In the genomic region with DNA sequence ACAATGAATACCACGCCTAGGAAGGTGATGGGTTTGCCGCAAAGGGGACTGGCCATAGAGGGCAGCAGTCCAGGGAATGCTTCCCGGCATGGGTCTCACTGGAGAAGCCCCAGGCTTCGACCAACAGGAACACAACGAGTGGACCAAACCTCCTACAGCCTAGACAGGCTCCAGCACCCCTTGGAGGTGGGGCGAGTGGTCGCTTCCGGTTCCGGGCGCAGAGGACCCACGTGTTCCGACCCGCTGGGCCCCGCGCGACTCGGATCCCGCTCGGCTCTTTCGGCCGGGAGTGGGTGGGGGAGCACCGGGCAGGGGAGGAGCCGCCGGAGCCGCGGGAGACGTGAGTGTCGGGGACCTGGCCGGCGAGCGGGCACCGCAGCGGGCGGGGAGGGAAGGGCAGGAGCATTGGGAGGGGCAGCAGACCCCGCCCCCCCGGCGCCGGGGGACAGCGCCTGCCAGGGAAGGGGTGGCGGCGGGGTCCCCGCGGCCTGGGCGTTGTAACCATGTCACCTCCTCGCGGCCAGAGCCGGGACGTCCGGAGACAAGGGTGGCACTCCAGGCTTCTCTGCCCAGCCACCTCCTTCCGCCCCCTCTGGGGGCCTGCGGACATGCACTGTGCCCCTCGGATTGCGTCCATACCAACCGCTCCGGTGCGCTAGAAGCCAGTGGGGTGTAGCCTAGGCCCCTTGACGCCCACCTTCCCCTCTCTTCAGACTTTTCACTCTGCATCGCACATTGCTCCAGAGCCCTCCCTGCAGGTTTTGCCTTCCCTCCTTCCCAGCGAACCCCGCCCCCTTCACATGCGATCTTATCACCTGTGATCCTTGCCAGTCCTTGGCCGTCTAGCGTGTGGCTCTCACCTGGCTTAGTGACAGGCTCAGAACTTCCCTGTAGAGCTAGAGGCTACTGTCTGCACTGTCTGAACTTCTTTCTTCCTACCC, we compare ENCODE assay signal across 8 mouse cellular contexts. TPM values are rescaled to one million over a fixed set of nuclear protein-coding genes. Genes with fewer than 3 reads are reported as not detected.
A peak's percentile ranks its signal among the peaks of the same experiment; 100 is the strongest.
DNase-seq lines count a peak whose midpoint lies in the region; ATAC-seq and TF ChIP-seq lines count a peak whose summit lies in the region.

Gene Zfp202 (plus strand): TSS at position 219 of the 941 bp plus-strand sequence.

- H3K9me3 ChIP-seq in embryonic facial prominence, embryonic 15.5 days (replicated peaks) = no peaks in the 10 kb centered on the region
- no peaks in the 10 kb centered on the region for H3K9me3 ChIP-seq in heart, embryonic 10.5 days
- H3K9me3 ChIP-seq in kidney, embryonic 14.5 days (ENCODE audit: control insufficient read depth, low read length) = no peaks in the 10 kb centered on the region
- H3K9me3 ChIP-seq in limb, embryonic 15.5 days = no peaks in the 10 kb centered on the region
- no peaks in the 10 kb centered on the region for H3K9me3 ChIP-seq in midbrain, postnatal 0 days (ENCODE audit: low read length)

- TF ChIP-seq POLR2A in bone marrow, adult 2 months (IDR thresholded peaks at IDR 0.05; ENCODE audit: borderline replicate concordance, control insufficient read depth, low read depth, low read length) = no peak

- H3K4me2 ChIP-seq in embryonic facial prominence, embryonic 15.5 days (replicated peaks) = peak within 1 kb of the TSS; percentile 84
- peak within 1 kb of the TSS; percentile 65 for H3K4me2 ChIP-seq in kidney, embryonic 14.5 days (replicated peaks; ENCODE audit: low read depth, low read length)
- peak within 1 kb of the TSS; percentile 82 for H3K4me2 ChIP-seq in limb, embryonic 15.5 days
- peak within 1 kb of the TSS; percentile 84 for H3K4me2 ChIP-seq in midbrain, postnatal 0 days (ENCODE audit: low read depth, low read length, poor library complexity, severe bottlenecking)

- peak within 1 kb of the TSS; percentile 66 for H3K4me3 ChIP-seq in bone marrow, adult 2 months (replicated peaks; ENCODE audit: control insufficient read depth, low read depth, low read length)
- H3K4me3 ChIP-seq in embryonic facial prominence, embryonic 15.5 days (replicated peaks) = peak within 1 kb of the TSS; percentile 85
- H3K4me3 ChIP-seq in heart, embryonic 10.5 days = peak within 1 kb of the TSS; percentile 88
- H3K4me3 ChIP-seq in kidney, embryonic 14.5 days (ENCODE audit: low read length) = peak within 1 kb of the TSS; percentile 66
- peak within 1 kb of the TSS; percentile 80 for H3K4me3 ChIP-seq in limb, embryonic 15.5 days
- H3K4me3 ChIP-seq in midbrain, postnatal 0 days (ENCODE audit: low read depth, low read length) = peak within 1 kb of the TSS; percentile 89

- peaks cover 1% of the 10 kb centered on the region; the same call in 1 of the 2 replicates for H3K4me1 ChIP-seq in bone marrow, adult 2 months (ENCODE audit: control insufficient read depth, insufficient read depth, low read length)
- H3K4me1 ChIP-seq in embryonic facial prominence, embryonic 15.5 days = peaks cover 14% of the 10 kb centered on the region
- H3K4me1 ChIP-seq in heart, embryonic 10.5 days = peaks cover 20% of the 10 kb centered on the region
- peaks cover 7% of the 10 kb centered on the region; the same call in 1 of the 2 replicates for H3K4me1 ChIP-seq in kidney, embryonic 14.5 days (ENCODE audit: control insufficient read depth, insufficient read depth, low read length)
- peaks cover 14% of the 10 kb centered on the region for H3K4me1 ChIP-seq in limb, embryonic 15.5 days
- H3K4me1 ChIP-seq in midbrain, postnatal 0 days (ENCODE audit: insufficient read depth, low read length) = peaks cover 3% of the 10 kb centered on the region; the same call in 1 of the 2 replicates

- peak within 1 kb of the TSS; percentile 63 for H3K9ac ChIP-seq in embryonic facial prominence, embryonic 15.5 days
- H3K9ac ChIP-seq in kidney, embryonic 14.5 days (ENCODE audit: low read depth, low read length) = peak within 1 kb of the TSS; percentile 84
- H3K9ac ChIP-seq in limb, embryonic 15.5 days = peak within 1 kb of the TSS; percentile 68
- H3K9ac ChIP-seq in midbrain, postnatal 0 days (replicated peaks; ENCODE audit: low read length, poor library complexity, severe bottlenecking) = peak within 1 kb of the TSS; percentile 90

- no peak for TF ChIP-seq CTCF in bone marrow, adult 2 months (IDR thresholded peaks at IDR 0.05; ENCODE audit: control insufficient read depth, insufficient read depth, low read length)
- peak; percentile 59 for TF ChIP-seq CTCF in midbrain, postnatal 0 days (IDR thresholded peaks at IDR 0.05)

- DNase-seq in B cell, adult 2 months = peak; percentile 77
- peak; percentile 95 for DNase-seq in heart, embryonic 10.5 days (ENCODE audit: low spot score)
- peak; percentile 95 for DNase-seq in midbrain, postnatal 0 days (ENCODE audit: low spot score)
- peak; percentile 40 to 73 for DNase-seq in spleen, postnatal 10 days (ENCODE audit: low spot score in 2 of 2)

- no peaks in the 10 kb centered on the region for H3K36me3 ChIP-seq in embryonic facial prominence, embryonic 15.5 days
- H3K36me3 ChIP-seq in heart, embryonic 10.5 days = no peaks in the 10 kb centered on the region
- no peaks in the 10 kb centered on the region for H3K36me3 ChIP-seq in kidney, embryonic 14.5 days (ENCODE audit: control insufficient read depth, insufficient read depth, low read length)
- no peaks in the 10 kb centered on the region for H3K36me3 ChIP-seq in limb, embryonic 15.5 days
- H3K36me3 ChIP-seq in midbrain, postnatal 0 days (ENCODE audit: insufficient read depth, low read length) = no peaks in the 10 kb centered on the region

- H3K27me3 ChIP-seq in embryonic facial prominence, embryonic 15.5 days = no peaks in the 10 kb centered on the region
- no peaks in the 10 kb centered on the region for H3K27me3 ChIP-seq in heart, embryonic 10.5 days (ENCODE audit: insufficient read depth, poor library complexity, severe bottlenecking)
- H3K27me3 ChIP-seq in kidney, embryonic 14.5 days (ENCODE audit: control insufficient read depth, insufficient read depth, low read length) = no peaks in the 10 kb centered on the region
- H3K27me3 ChIP-seq in limb, embryonic 15.5 days = no peaks in the 10 kb centered on the region
- no peaks in the 10 kb centered on the region for H3K27me3 ChIP-seq in midbrain, postnatal 0 days (ENCODE audit: insufficient read depth, low read length)

- peak within 1 kb of the TSS; percentile 46; the same call in 1 of the 2 replicates for H3K27ac ChIP-seq in bone marrow, adult 2 months (ENCODE audit: control insufficient read depth, insufficient read depth, low read depth, low read length, poor library complexity)
- H3K27ac ChIP-seq in embryonic facial prominence, embryonic 15.5 days (replicated peaks) = peak within 1 kb of the TSS; percentile 72
- peak within 1 kb of the TSS; percentile 94 for H3K27ac ChIP-seq in heart, embryonic 10.5 days
- peak within 1 kb of the TSS; percentile 82 for H3K27ac ChIP-seq in kidney, embryonic 14.5 days (ENCODE audit: low read depth, low read length)
- H3K27ac ChIP-seq in limb, embryonic 15.5 days = peak within 1 kb of the TSS; percentile 80
- peak within 1 kb of the TSS; percentile 71 for H3K27ac ChIP-seq in midbrain, postnatal 0 days (ENCODE audit: low read depth, low read length)

- peak; percentile 95 for ATAC-seq in embryonic facial prominence, embryonic 15.5 days (ENCODE audit: insufficient number of reproducible peaks, low FRiP score, low TSS enrichment, low read depth)
- ATAC-seq in kidney, embryonic 14.5 days (ENCODE audit: low FRiP score, low TSS enrichment) = peak; percentile 99
- peak; percentile 95 for ATAC-seq in limb, embryonic 15.5 days (ENCODE audit: insufficient number of reproducible peaks, low FRiP score, low TSS enrichment, low read depth)
- ATAC-seq in midbrain, postnatal 0 days (ENCODE audit: low FRiP score) = peak; percentile 99

- WGBS in bone marrow, adult 2 months = under 1% methylated on average over 46 of the region's 63 CpGs
- WGBS in embryonic facial prominence, embryonic 15.5 days = under 1% methylated on average over 55 of the region's 63 CpGs
- 1% methylated on average over 61 of the region's 63 CpGs for WGBS in heart, embryonic 10.5 days
- WGBS in kidney, embryonic 14.5 days = 1% methylated on average over 43 of the region's 63 CpGs
- WGBS in limb, embryonic 15.5 days = under 1% methylated on average over 61 of the region's 63 CpGs
- WGBS in midbrain, postnatal 0 days = under 1% methylated on average over 43 of the region's 63 CpGs

RNA-seq across cellular contexts. Expression of gene Zfp202, which starts in this region (rescaled TPM):
- polyA plus RNA-seq in bone marrow, adult 2 months (2011; ENCODE audit: insufficient read depth, insufficient read length, low replicate concordance, missing spikeins) = 0.99 TPM in 1 of 2 replicates, not detected in the other
- polyA plus RNA-seq in embryonic facial prominence, embryonic 15.5 days (2015; fragmentation: Nextera tagmentation; extraction: Ambion mirVana) = 5.8 and 6.5 TPM in 2 replicates
- polyA plus RNA-seq in heart, embryonic 10.5 days (2016; fragmentation: Nextera tagmentation; extraction: Ambion mirVana) = 4.6 and 5.9 TPM in 2 replicates
- polyA plus RNA-seq in kidney, embryonic 14.5 days (2014; fragmentation: Nextera tagmentation; extraction: Ambion mirVana) = 7.2 and 8.5 TPM in 2 replicates
- 4.7 and 4.9 TPM in 2 replicates for polyA plus RNA-seq in limb, embryonic 15.5 days (2015; fragmentation: Nextera tagmentation; extraction: Ambion mirVana)
- total RNA-seq in midbrain, postnatal 0 days (2014; rRNA removed) = 8.8 and 11.5 TPM in 2 replicates
- 5.6 and 6.3 TPM in 2 replicates for polyA plus RNA-seq in midbrain, postnatal 0 days (2015; fragmentation: Nextera tagmentation; extraction: Ambion mirVana)

Comparison
In these comparisons a context has a peak if more than half of its experiments do, and no peak if none do; other contexts are left out.
1. Peak in every context shown above with its lines: DNase-seq, ATAC-seq, H3K4me3 ChIP-seq and H3K27ac ChIP-seq.